Mouse (Mus musculus) ovary, postnatal 14 days (tissue): ENCODE measurements around the gene Abhd17a.
A peak's percentile ranks its signal among the peaks of the same experiment; 100 is the strongest.

ENCODE experiments used
- DNase-seq: peaks from one replicate; pipeline ENCODE4 v3.0.0; 2022; ENCODE audit warnings: low spot score

Gene Abhd17a

DNA sequence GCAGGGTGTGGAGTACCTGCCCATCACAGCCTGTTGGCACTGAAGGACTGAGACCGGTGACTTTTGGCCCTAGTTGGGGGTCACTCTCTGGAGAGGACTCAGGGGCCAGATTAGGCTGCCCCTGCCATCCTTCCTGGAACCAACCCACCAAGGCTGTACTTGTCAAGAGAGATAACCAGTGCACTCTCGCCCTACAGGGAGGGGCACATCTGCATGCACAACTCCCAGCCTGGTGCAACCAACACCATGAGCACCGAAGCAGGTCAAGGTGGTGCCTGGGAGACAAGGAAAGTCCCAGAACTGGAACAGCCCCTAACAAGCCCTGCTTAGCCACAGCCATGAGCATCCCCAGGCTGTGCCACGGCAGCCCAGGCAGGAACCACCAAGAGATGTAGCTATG lies 43.2 kb downstream of the Abhd17a start:
- no peak for DNase-seq

DNA sequence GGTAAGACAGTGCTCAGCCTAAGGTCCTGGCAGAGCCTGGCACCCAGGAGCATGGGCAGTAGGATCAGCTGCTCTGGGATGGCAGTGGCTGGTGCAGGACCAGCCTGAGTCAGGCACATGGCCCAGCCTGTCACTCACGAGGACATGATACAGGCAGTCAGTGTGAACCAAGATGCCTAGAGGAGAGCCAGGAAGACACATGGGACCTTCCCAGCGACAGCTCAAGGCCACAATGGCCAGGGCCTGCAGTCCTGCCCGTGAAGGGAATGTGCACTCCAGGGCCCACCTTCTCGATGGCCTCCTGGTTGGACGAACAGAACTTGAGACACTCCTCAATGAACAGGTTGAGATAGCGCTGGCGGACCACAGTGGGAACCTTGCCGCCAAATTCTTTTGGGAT lies 44.6 kb downstream of the Abhd17a start:
- no peak for DNase-seq

GRCm38 (mm10) chr10:80543873-80544272 lies 46.3 kb downstream of the Abhd17a start:
- no peak for DNase-seq

DNA sequence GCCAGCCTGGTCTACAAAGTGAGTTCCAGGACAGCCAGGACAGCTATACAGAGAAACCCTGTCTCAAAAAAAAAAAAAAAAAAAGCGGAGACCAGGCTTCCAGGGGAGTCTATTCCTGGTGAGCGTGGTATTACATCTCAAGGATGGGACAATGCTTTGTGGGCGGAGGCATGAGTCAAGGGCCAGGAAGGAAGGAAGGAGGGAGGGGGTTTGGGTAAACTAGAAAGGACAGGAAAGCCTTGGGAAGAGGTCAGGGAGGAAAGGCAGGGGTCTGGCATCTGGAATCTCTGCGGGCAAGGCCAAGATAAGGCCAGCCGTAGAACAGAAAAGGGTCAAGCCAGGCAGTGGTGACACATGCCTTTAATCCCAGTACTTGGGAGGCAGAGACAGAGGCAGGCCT lies 50.6 kb downstream of the Abhd17a start:
- DNase-seq: no peak

DNA sequence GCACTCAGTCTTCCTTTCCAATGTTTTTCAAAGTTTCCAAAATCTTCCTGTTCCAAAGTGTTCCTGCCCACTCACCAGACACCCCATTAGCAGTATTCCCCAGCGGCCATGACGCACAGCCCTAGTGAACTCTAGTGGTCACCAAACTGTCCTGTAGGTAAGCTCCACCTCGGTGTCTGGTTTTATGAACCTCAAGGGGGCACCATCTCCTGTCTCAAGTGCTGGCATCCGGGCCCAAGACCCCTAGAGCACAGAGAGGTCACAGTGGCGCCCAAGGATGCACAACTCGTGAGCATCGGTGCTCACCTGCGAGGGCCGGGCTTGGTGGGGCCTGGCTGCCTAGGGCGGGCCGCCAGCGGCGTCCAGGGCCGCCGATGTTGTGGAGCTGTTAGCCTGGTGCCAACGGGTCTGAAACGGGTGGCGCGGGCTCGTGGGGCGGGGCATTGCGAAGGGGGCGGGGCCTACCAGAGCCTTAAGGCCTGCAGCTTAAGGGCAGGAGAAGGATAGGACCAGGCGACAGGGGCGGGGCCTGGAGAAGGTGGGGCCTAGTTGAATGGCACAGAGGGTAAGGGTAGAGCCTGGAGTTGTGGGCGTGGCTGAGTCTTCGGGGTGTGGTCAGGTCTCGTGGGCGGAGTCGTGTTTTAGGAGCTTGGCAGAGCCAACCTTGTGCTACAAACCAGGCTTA lies 51.3 kb downstream of the Abhd17a start, which contains the start of gene Atp8b3:
Gene Atp8b3, minus strand, starts transcription at position 415 of the 685 bp plus-strand sequence.
- DNase-seq: peak; percentile 68

GRCm38 (mm10) chr10:80538180-80538579 lies 52.0 kb downstream of the Abhd17a start:
- no peak for DNase-seq

DNA sequence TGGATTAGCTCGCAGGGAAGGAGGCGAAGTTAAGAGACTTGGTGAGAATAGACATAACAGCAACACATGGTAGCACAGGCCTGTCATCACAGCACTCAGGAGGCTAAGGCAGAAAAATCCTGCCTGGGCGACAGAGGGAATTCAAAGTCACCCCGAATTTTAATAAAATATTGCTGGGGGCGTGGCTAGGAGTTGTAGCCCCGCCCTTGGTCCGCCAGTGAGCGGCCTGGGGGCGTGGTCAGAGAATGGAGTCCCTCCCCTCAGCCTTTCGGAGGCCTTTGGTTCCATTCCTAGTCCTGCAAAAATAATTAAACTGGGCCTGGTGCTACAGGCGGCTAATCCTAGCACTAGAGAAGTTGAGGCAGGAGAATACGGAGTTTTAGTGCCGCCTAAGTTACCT lies 54.4 kb downstream of the Abhd17a start:
- no peak for DNase-seq

- DNase-seq: no peak
Observed at GRCm38 (mm10) chr10:80535071-80535470, 55.1 kb downstream of the Abhd17a start.

DNA sequence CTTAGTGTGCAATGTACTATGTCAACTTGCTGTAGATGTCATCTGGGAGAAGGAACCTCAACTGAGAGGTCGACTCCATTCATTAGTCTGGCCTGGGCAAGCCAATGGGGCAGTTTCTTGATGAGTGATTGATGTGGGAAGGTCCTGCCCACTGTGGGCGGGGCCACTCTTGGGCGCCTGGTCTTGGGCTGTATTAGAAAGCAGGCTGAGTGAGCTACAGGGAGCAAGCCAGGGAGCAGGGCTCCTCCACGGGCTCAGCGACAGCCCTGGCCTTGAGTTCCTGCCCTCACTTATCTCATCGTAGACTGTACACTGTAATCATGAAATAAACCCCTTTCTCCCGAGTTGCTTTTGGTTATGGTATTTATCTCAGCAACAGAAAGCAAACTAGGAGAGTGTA lies 56.4 kb downstream of the Abhd17a start:
- no peak for DNase-seq
